Mouse (Mus musculus) erythroblast, adult 5-6 weeks (primary cell): ENCODE results near the gene Zfp277. TPM values are rescaled to one million over a fixed set of nuclear protein-coding genes. Genes with fewer than 3 reads are reported as not detected.

ENCODE experiments used
- ATAC-seq: replicated peaks from 2 replicates; pipeline ENCODE4 v1.8.0; 2016; ENCODE audit warnings: moderate number of reproducible peaks, mild to moderate bottlenecking, moderate TSS enrichment, inconsistent platforms; ENCODE audit not compliant: poor library complexity, low FRiP score, severe bottlenecking
- total RNA-seq, 2 experiments: library from RNA; stranded (forward) in 1 of 2; stranded (reverse) in 1 of 2; fragments of 150-400 nt in 1 of 2; fragments of 200-764, 138-1000 nt in 1 of 2; gene quantifications; 2 replicates each; pipeline versions ENCODE4 v1.2.3 to v1.2.4; 2015 to 2017; ENCODE audit warnings: low replicate concordance in 2 of 2

Zfp277 gene
- total RNA-seq, 2 experiments from 2014 or later: 2.3 to 7.0 TPM

DNA sequence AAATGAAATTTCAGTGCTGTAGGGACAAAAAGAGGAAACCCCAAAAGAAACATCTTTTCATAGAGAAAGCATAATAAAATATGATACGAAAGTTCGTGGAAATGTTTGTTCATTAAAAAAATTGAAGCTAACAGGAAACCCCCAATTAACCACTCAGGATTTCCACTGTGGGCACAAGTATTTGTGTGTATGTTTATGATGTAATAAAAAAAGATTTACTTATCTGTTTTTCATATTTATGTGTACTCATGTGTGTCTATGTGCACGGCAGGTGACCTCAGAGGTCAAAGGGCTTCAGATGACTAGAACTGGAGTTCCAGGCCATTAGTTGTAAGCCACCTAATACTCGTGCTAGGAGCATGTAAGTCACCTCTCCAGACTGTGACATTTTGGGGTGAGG is 173.0 kb downstream of the Zfp277 start:
- no peak for ATAC-seq

DNA sequence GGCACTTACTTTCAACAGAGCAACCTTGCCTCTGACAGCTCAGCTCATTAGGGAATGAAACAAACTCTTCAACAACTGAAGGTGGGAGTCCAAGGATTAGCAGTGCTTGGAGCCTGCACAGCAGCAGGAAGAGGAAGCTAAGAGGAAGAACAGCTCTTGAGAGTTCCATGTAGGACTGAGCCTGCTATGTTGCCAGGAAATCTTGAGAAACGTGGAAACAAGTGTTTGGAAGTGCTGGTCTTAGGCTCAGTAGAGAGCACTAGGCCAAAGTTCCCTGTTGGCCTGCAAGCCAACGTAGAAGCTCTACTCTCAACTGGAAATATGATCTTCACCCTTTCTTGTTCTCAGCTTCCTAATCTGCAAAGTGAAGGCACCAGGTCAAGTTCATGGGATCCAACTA is 177.4 kb downstream of the Zfp277 start:
- ATAC-seq: no peak

Other genes starting within 250 kb of the Zfp277 start
- gene Lsmem1, start 246.4 kb downstream of the Zfp277 start, total RNA-seq (2015; ENCODE audit: low replicate concordance): not detected in 2 replicates
- gene Lsmem1, start 246.4 kb downstream of the Zfp277 start, total RNA-seq (2017; ENCODE audit: low replicate concordance): not detected in 2 replicates
- gene Ifrd1, start 197.4 kb downstream of the Zfp277 start, total RNA-seq (2015; ENCODE audit: low replicate concordance): 11.7 and 90.9 TPM in 2 replicates
- 15.4 and 19.7 TPM in 2 replicates for gene Ifrd1, start 197.4 kb downstream of the Zfp277 start, total RNA-seq (2017; ENCODE audit: low replicate concordance)
- gene Dock4, start 50 bp upstream of the Zfp277 start, total RNA-seq (2015; ENCODE audit: low replicate concordance): 0.19 and 1.7 TPM in 2 replicates
- gene Dock4, start 50 bp upstream of the Zfp277 start, total RNA-seq (2017; ENCODE audit: low replicate concordance): 0.17 and 0.28 TPM in 2 replicates